Mouse (Mus musculus) layer of hippocampus, postnatal 25 days (tissue): ENCODE results near the gene Gm9817. TPM values are rescaled to one million over a fixed set of nuclear protein-coding genes. Genes with fewer than 3 reads are reported as not detected.
A peak's percentile ranks its signal among the peaks of the same experiment; 100 is the strongest.

Source experiments
- DNase-seq, 2 experiments: peaks; one replicate each; pipeline ENCODE4 v3.0.0; 2022; ENCODE audit warnings: mixed read lengths in 2 of 2, low spot score in 1 of 2; ENCODE audit errors: extremely low spot score in 1 of 2
- total RNA-seq, 2 experiments: library from RNA; stranded (reverse); gene quantifications; 2 replicates each; pipeline ENCODE4 v1.2.3; 2021

Gene Gm9817
- total RNA-seq, 2 experiments from 2014 or later, result 0.10 TPM; not detected in 1

DNA sequence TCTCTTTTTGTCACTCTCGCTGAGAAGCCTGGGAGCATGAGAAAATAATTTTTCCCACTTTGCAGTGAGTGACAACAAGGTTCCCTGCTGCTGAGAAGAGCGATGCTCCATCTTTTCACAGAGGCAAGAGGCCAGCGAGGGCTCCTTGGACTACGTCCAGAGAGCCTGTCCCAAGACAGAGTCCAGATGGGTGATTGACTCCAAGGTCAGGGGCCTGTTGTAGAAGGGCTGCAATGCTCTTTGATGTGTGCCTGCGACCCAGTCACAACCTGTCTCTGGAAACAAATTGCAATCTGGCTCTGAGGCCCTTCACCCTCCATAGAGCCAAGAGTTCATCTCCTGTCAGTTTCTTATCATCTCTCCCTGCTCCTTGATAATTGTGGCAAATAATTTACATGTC is 5.2 kb downstream of the Gm9817 start:
- no peak for DNase-seq

DNA sequence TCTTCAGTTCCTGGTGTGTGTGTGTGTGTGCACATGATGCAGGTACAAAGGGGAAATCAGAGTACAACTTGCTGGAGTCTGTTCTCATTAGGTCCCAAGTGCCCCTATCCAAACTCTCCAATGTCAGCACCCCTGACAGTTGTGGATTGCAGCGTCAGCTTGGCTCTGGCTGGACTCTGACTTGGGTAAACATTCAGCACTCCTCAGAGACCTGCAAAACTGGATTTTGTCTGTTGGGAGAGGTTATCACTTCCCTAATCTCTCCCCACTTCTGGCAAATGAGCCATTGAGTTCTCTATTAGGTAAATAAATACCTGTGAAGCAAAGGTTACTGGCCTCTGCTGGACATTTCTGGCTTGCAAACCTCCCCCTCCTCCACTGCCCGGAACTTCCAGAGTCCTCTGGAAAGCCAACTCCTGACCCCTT is 10.3 kb downstream of the Gm9817 start:
- no peak for DNase-seq

DNA sequence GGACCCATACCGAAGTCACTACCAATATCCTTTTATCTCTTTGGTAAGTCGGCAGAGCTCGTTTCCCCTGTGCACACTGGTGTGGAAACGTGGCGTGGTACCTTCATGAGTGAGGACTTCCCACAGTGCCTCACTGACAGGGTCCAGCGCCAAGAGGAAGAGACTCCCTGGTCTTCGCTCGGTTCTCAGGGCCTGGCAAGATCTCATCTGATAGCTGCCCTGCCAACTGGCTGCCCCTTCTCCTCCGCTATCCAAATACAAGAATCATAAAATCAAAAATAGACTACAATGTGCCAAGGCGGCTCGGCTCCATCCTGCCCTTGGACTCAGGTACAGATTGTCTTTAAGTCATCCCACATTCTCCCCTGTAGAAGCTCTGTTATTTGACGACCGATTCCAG is 11.4 kb downstream of the Gm9817 start:
- no peak for DNase-seq

DNA sequence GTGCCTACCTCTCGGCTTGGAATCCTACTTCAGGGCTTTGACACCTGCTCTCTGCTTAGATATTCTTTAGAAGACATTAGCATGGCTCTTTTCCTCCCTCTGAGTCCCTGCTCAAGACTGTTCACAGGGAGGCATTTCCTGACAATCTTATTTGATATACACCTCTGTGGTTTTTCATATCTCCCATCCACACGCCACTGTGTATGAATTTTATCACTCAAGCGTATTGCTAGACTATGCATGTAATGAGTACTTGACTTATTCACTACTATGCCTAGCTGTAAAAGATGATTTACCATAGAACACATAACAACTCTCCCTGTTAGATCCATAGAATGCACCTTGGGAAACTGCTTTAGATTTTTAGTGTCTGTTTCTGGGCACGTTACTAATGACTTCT is 14.3 kb downstream of the Gm9817 start:
- DNase-seq, result no peak

DNA sequence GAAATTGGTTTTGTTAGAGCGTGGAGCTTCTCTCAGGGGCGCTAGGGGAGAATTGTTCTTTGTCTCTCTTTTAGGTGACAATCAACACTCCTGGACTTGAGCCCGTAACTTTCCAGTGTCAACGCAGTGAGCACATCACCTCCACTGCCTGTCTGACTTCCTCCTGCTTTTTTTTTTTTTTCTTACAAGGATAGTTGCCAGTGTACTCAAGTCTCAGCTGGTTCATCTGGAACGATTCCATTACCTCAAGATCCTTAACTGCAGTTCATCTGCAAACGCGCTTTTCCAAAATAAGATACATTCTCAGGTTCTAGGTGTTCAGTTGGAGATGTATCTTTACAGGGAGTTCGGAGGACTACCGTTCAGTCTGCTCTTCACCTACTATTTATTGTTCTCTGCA is 16.5 kb downstream of the Gm9817 start:
- no peak for DNase-seq

DNA sequence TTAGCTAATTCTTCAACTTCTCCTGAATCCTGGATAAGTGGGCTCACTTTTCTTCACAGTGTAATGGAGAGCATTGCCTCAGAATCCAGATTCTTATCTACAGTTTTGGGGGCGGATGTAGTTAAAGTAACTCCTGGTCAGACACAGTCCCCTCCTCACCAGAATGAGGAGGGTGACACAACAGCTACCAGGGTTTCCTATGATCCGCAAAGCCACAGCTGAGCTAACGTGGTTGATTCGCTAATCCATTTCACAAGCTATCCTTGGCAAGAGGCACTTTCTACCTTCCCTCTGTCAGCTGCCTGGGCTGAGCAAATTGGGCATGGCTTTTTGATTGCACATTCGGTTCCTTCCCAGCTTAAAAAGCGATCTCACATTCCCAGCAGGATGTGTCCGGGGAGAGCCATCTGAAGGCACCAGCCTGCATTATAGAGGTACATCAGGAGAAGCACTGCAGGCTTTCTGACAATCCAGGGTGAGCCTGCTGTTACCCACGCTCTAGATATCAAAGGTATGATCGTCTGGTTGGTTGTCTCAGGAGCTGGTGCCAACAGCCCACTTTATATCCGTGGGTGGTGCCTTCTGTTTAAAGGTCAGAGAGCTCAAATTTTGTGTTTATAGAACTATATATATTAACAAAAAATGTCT is 21.2 kb downstream of the Gm9817 start:
- peak in 1 of 2 experiments; percentile 17 for DNase-seq

DNA sequence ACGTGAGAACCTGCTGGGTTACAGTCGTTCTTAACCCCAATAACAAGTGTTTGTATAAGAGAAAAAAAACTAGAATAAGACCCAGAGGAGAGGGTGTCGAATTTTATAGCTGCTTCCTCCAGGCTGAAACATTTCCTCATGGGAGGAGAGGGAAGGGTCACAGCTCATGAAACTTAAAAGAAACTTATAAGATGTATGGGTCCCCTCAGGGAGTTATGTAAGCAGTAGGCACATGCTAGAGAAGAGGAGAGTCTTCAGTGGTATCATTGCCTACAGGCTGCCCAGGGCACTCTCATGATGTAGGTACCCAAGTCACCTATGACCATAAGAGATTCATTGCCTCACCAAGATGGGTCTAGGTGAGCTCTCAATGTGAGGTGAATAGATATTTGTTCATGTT is 28.0 kb downstream of the Gm9817 start:
- no peak for DNase-seq

DNA sequence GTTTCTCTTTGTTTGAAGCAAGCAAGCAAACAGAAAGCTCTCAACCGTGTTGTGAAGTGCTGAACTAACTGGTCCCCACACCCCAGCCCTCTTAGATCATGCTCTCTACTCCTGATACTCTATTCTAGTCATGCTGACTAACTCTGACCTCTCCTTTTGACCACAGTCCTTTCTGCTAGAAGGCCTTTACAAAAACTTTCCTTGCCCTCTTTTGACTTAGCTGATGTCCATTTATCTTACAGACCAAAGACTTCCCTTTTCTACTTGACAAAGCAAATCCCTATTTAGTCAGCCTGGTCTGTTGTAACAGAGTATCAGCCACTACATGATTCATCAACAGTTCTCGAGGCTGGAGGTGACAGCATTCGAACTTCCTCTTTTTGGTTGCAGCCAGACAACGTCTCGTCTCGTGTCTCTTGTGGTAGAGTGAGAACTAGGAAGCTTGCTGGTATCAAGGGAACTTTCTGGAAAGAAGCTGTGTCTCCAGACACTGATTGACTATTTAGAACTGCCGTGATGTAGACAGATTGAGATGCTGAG is 30.4 kb downstream of the Gm9817 start:
- DNase-seq, result no peak

DNA sequence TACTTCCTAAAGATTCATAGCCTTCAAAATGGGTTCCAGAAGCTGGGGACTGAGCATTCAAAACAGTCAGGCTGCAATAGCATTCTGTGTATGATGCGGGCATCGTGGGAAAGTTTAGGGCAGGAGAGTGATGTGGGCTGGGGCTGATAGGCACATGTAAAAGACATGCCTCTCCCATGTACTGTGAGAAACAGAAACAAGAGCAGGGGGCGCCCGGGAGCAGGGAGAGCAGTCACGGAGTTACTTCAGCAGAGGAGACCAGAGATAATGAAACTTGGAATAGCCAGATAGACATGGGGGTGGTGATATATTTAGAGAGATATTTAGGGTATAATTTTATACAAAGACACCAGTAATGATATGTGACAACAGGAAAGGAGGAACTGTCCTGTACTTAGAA is 39.9 kb downstream of the Gm9817 start:
- no peak for DNase-seq

DNA sequence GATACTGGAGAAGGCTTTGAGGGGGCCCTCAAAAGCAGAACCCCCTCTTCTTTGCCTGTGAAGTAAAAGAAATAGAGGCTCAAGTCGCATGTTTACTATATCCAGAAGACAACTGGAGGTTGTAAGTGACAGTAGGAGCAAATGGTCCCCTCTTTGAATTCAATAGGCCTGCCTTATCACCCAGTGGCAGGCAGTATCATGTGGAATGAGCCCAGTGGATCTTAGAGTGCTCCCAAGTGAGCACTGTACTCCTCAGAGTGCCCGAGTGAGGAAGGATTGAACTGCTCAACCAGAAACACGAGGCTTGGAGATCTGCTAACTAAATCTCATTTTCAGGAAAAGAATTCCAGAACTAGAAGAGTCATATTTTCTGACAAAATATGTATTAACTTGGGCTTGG is 40.3 kb downstream of the Gm9817 start:
- DNase-seq, result no peak

Other genes starting within 250 kb of the Gm9817 start
- gene Dtnbp1, start 76.5 kb upstream of the Gm9817 start, total RNA-seq, result 10 to 100 TPM; 76.9 to 78.4 TPM